Mouse (Mus musculus) heart, adult 9 months (tissue): ENCODE results near the gene Nfic.

Experiments
- DNase-seq, 2 experiments: peaks; one replicate each; pipeline ENCODE4 v3.0.0; 2022; ENCODE audit warnings: low spot score in 2 of 2

Nfic gene

DNA sequence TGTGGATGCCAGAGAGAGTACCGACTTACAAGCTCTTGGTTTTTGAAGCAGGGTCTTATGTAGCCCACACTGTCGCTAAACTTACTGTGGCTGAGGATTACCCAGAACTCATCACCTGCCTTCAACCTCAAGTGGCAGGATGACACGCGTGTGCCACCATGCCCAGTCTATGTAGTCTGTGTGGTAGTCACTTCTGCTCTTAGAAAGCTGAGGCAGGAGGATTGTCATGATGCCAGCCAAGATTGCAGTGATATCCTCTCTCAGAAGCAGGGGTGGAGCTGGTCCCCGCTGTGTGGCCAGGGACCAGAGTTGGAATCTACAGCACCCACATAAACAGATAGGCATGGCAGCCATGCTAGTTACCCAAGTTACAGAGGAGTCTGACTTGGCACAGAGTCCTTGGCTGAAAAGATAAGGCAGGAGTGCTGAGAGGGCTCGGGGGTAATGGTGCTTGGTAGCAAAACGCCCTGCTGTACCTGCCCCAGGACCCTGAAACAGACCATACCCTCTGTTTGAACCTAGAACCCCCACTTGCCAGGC is 30.1 kb upstream of the Nfic start:
- no peak for DNase-seq

GRCm38 (mm10) chr10:81485060-81485449 is 29.6 kb upstream of the Nfic start:
- no peak for DNase-seq

DNA sequence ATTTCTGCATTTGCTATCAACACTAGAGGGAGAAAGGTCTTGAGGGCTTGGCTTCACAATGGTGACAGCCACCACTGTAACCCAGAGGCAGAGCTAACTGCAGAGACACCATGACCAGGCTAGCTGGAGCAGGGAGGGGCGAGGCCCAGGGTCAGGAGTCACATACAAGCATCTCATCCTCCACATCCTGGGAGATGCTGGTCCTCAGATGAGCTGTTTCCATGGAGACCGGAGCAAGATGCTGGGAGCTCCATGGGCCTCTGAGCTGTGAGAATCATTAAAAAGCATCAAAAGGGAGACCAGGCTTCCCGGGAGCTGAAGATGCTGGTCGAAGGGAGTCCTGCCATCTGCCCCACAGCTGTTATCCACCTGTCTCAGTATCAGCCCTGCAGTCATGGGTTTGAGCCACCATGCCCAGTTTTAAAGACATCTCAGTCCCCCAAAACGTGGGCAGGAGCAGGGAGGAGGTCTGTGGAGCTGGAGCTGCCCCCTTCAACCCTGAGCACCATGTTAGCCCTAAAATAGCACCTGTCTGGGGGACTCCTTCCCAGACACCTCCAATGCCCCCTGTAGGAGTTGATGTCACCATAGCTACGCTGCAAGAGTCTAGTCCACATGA is 29.1 kb upstream of the Nfic start:
- DNase-seq: no peak

- no peak for DNase-seq
These were observed 28.5 kb upstream of the Nfic start for GRCm38 (mm10) chr10:81483983-81484382.

DNA sequence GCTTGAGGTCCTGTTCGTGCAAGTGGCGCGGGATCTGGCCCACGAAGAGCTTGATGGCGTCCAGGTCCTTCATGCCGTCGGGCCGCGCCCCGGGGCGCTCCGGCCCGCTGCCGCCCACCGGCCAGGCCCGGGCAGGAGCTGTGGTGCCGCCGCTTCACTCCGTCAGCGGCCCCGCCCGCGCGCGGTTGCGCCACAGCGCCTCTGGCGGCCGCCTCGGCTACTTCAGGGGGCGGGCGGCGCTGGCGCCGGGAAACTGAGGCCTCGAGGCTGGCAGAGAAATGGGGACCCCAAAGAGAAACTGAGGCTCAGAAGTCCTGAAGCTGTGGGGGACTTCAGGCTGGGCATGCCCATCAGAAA is 27.1 kb upstream of the Nfic start, which contains the start of gene Celf5:
Gene Celf5 (minus strand): TSS at position 177 of the 357 bp plus-strand sequence.
- DNase-seq: peak in 1 of 2 experiments; percentile 38

- no peak for DNase-seq
These were observed 26.4 kb upstream of the Nfic start for GRCm38 (mm10) chr10:81481605-81482532.

DNA sequence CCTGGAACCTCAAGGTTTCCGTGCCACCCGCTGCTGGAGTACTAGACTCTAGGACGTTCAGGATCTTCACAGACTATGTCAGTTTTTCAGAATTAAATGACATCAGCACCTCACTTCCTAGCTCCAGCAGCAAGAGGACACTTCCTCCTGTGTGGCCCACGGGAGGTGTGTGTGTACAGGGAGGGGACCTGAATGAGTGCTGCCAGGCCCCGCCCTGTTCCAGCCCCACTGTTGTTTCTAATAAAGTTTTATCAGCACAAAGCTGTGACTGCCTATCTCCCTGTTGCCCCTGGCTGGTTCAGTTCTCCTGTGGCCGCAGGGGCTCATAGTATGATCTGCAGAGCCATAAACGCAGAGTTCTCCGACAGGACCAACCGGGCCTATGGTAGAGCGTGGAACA is 19.0 kb upstream of the Nfic start:
- no peak for DNase-seq

DNA sequence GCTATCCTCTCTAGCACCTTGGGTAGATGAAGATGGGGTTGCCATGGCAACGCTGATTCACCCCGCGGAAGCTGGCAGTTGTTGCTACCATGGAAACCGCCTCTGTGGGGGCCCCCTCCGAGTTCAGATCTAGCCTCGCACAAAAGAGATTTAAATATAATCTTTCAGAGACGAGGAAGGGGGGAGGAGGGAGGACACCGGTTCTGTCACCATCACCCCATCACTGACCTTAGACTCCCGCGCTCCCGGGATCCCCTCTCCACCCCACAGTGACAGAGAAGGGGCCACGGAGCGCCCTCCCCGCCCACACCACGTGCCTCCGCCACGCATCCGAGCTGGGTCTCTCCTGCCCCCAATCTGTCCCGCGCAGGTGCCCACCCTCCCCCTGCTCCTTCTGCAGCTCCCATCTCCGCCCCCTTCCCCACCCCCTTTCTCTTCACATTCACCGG is 17.6 kb upstream of the Nfic start:
- DNase-seq: no peak

GRCm38 (mm10) chr10:81472403-81473002 is 17.1 kb upstream of the Nfic start:
- DNase-seq: no peak

- DNase-seq: no peak
These were observed 15.0 kb upstream of the Nfic start for GRCm38 (mm10) chr10:81470454-81470853.

DNA sequence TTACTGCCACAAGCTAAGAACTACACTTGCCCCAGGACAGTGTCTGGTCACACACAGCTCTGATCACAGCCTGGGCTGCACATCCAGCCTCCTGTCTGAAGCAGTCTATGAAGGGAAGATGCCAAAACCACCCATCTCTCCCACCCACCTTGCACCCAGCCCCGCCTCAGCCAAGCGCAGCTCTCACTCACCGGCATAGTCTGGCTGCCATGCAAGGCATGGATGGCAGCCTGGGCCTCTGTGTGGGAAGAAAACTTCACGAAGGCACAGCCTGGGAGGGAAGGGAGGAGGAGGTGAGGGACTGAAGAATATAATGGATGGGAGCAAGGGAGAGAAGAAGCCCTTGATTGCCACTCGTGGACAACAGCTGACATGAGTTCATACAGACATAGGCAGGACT is 13.8 kb upstream of the Nfic start:
- no peak for DNase-seq

DNA sequence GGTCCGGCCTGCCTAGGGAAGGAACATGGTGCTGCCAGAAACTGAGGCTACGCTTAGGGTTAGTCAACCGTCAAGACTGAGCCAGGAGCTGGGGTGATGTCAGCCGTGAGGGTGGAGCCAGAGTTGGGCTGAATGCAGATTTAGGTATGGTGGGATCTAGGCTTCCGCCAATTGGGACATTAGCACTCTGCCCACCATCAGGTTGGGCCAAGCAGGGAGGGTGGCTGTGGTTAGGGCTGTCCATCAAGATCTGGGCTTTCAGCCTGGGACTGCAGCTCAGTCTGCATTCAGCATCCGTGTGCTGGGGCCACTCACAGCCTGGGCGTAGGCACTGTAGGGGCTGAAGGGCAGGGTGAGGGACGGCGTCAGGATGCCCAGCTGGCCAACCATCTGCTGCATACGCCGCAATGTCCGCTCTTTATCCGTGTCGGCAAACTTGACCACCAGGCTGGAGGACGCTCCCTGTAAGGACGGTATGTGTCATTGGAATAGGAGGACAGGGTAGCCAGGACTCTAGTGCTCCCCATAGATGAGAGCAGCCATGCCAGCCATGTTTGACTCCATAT is 12.3 kb upstream of the Nfic start:
- DNase-seq: no peak

DNA sequence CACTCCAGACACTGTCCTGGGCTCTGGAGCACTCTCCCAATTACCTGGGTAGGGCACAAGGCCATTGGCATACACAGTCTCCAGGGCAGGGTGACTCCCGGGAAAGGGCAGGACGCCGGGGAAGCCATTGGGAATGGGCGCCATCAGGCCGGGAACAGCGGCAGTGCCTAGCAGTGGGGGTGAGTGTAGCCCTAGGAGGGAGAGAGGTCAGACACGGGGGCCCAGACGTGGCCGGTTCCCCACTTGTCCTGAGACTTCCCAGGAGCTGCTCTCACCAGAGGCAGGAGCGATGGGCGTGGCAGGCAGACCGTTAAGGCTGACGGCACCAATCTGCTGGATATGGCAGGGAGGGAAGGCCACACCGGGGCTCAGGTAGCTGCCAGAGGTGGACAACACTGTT is 11.4 kb upstream of the Nfic start:
- no peak for DNase-seq

GRCm38 (mm10) chr10:81466066-81466465 is 10.6 kb upstream of the Nfic start:
- DNase-seq: no peak

DNA sequence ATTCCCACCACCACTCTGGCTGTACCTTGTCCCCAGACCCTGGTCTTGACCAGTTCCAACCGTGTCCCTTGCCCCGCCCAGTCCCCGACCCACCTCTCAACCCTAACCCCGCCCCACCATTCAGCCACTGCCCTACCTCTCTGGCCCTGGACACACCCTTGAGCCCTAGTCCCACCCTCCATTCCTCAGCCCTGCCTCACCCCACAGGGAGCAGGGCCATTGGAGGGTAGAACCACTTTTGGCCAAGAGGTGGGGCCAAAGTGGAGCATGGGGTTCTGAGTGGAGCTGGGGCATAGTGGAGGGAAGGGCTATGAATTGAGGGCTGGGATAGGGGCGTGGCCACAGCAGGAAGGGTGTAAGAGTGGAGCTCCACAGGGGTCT is 9.8 kb upstream of the Nfic start:
- no peak for DNase-seq

GRCm38 (mm10) chr10:81464405-81465264 is 9.2 kb upstream of the Nfic start:
- DNase-seq: no peak

DNA sequence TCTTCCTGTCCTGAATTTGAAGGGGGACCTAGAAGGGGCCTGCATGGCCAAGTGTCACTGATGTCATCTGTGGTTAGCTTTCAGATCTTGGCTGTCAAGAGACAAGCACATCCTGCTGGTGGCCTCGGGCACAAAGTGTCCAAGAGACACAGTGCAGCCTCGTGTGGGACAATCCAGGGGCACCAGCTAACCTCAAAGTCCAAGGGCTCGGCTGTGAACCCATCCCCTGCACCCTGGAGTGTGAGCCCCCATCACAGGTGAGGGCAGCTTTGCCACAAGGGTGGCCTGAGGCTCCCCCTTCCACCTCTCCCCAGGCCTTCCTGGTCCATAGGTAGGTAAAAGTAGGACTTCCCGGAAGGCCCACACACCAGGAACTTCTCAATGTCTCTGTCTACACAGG is 8.1 kb upstream of the Nfic start:
- DNase-seq: no peak

DNA sequence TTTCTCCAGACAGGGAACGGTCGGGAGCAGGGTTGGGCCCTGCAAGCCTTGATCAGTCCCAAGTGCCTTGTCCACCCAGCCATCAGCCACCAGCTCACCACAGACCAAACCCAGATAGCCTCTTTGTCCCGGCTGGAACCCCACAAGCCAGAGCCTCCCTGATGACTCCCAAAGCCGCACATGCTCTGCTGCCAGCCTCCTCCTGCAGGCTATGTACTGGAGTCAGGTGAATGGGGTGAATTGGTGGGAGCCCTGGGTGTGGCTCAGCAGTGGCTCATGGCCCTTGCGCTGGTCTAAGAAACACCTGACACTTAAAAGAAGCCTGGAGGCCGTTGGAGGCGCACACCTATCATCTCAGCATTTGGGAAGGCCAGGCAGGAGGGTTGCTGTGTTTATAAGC is 7.5 kb upstream of the Nfic start:
- DNase-seq: no peak

GRCm38 (mm10) chr10:81462415-81462804 is 7.0 kb upstream of the Nfic start:
- no peak for DNase-seq

DNA sequence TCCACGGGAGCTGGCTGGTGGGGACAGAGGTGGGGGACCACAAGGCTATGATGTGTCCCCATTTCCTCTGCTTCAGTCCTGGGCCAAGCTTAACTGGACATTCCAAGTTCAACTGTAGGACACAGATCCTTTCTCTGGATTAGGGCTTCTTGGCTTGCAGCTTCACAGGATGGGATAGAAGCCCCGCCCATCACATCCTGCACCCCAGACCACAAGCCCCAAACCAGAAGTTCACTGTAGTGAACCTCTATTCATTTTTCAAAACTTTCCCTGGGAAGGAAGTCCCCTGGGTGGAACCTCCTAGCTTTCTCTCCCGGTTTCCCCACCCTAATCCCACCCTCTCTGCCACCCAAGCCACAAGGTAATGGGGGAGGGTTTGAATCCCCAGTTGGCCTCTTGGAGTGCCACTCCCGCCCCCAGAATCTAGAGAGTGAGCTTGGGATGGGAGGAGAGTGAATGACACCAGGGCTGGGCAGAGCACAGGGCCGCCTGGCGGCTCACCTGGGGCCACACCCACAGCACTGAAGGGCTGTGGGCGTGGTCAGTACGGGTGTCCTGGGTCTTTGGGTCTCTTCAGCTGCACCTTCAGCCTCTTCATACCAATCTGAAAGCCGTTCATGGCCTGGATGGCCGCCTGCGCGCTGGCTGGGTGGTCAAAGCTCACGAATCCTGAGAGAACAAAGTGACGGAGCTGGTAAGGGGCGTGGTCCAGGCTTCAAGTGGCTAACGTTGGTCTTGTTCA is 6.4 kb upstream of the Nfic start:
- DNase-seq: no peak

DNA sequence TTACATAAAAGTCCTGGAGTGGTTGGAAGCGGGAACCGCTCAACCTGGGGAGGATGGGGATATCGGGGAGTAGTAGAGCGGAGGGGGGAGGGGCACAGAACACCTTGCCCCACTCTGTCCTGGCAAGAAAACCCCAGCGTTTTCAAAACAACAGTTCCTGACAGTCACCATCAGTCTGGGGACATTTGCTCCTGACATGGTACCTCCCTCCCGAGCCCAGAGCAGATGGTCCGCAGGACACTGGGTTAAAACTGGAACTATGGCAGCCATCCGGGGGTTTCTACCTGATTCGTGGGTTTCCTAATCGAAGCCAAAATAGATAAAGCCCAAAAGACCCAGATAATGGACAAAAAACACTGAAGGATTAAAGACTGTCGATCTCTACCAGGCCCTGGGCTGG is 5.5 kb upstream of the Nfic start:
- DNase-seq: no peak
